11 mouse cellular contexts compared by ENCODE assay signal in genomic region chr1:40117565-40117964, GRCm38 (mm10). TPM values are rescaled to one million over a fixed set of nuclear protein-coding genes. Genes with fewer than 3 reads are reported as not detected.
DNase-seq lines count a peak whose midpoint lies in the region; ATAC-seq lines count a peak whose summit lies in the region.
"Had no signal": no experiment of that assay in that cellular context is flagged by ENCODE, and none has a peak within 500 bp of the region (broad histone marks: within the 10 kb centered on the region; RNA-seq: fewer than 3 reads in every experiment).

No protein-coding gene starts in this region.

- peaks cover 11% of the 10 kb centered on the region for H3K4me1 ChIP-seq in forebrain, embryonic 10.5 days
- H3K4me1 ChIP-seq in forebrain, embryonic 16.5 days (replicated peaks; ENCODE audit: control insufficient read depth, insufficient read depth, low read length), result no peaks in the 10 kb centered on the region
- H3K4me1 ChIP-seq: midbrain, embryonic 12.5 days had no signal

- H3K4me3 ChIP-seq in forebrain, embryonic 10.5 days, result no peak overlapping the region
- no peak overlapping the region for H3K4me3 ChIP-seq in forebrain, embryonic 16.5 days (replicated peaks; ENCODE audit: low read length)
- H3K4me3 ChIP-seq: midbrain, embryonic 12.5 days had no signal

- 52% methylated on average over 9 of the region's 10 CpGs for WGBS in forebrain, embryonic 10.5 days
- 27% methylated on average over 9 of the region's 10 CpGs for WGBS in forebrain, embryonic 16.5 days

- no peaks in the 10 kb centered on the region for H3K36me3 ChIP-seq in forebrain, embryonic 10.5 days (replicated peaks)
- no peaks in the 10 kb centered on the region for H3K36me3 ChIP-seq in forebrain, embryonic 16.5 days (ENCODE audit: control insufficient read depth, insufficient read depth)
- H3K36me3 ChIP-seq: midbrain, embryonic 12.5 days had no signal

- H3K27me3 ChIP-seq in forebrain, embryonic 10.5 days (ENCODE audit: poor library complexity, severe bottlenecking), result no peaks in the 10 kb centered on the region
- no peaks in the 10 kb centered on the region for H3K27me3 ChIP-seq in forebrain, embryonic 16.5 days (replicated peaks; ENCODE audit: control insufficient read depth, insufficient read depth, low read length)
- H3K27me3 ChIP-seq: midbrain, embryonic 12.5 days had no signal

- no peak overlapping the region for H3K27ac ChIP-seq in forebrain, embryonic 10.5 days
- no peak overlapping the region for H3K27ac ChIP-seq in forebrain, embryonic 16.5 days (ENCODE audit: low read length)
- H3K27ac ChIP-seq: midbrain, embryonic 12.5 days had no signal

- peak; percentile 26 for DNase-seq in forebrain, embryonic 10.5 days (ENCODE audit: extremely low spot score, low spot score)
- peak; percentile 23 for DNase-seq in NIH3T3 (ENCODE audit: low read depth)
- DNase-seq in heart, postnatal 14 days, result peak; percentile 37 to 43
- DNase-seq in kidney, postnatal 4 days, result peak; percentile 26 to 54
- no peak for DNase-seq in thymus, postnatal 14 days
- DNase-seq: adrenal gland, postnatal 36 days had no signal

- no peaks in the 10 kb centered on the region for H3K9me3 ChIP-seq in forebrain, embryonic 10.5 days
- H3K9me3 ChIP-seq in forebrain, embryonic 16.5 days (ENCODE audit: control insufficient read depth, low read length), result no peaks in the 10 kb centered on the region
- H3K9me3 ChIP-seq: midbrain, embryonic 12.5 days had no signal

- no peak overlapping the region for H3K4me2 ChIP-seq in forebrain, embryonic 16.5 days (ENCODE audit: low read length)
- H3K4me2 ChIP-seq: midbrain, embryonic 12.5 days had no signal

- H3K9ac ChIP-seq in forebrain, embryonic 16.5 days (replicated peaks; ENCODE audit: low read depth, low read length), result no peak overlapping the region
- H3K9ac ChIP-seq: midbrain, embryonic 12.5 days had no signal

- intact Hi-C loops in heart, postnatal 14 days (cut with DNase I), result loop anchor here (2.0 to 5.0 kb wide), 3 partner anchors 105 to 425 kb away; no protein-coding TSS in a partner anchor

- ATAC-seq in forebrain, embryonic 16.5 days, result no peak
- ATAC-seq in inflammation-experienced regulatory T-cells, adult 6 months, result no peak
- no peak for ATAC-seq in megakaryocyte, adult 5-6 weeks (ENCODE audit: poor library complexity, severe bottlenecking)

RNA-seq across cellular contexts. Expression of gene Il1r2, which starts 43.7 kb away (rescaled TPM):
- polyA plus RNA-seq in forebrain, embryonic 10.5 days (2016; fragmentation: Nextera tagmentation; extraction: Ambion mirVana), result 0.40 TPM in 1 of 2 replicates, not detected in the other
- 0.20 and 0.51 TPM in 2 replicates for polyA plus RNA-seq in forebrain, embryonic 16.5 days (2015; fragmentation: Nextera tagmentation; extraction: Ambion mirVana)
- total RNA-seq in heart, postnatal 14 days (2021), result under 1 TPM; 0.39 to 0.45 TPM
- 100 to 1,000 TPM; 110 to 229 (median 126) TPM for polyA plus RNA-seq in inflammation-experienced regulatory T-cells, adult 6 months (2017; shearing (Covaris generic))
- total RNA-seq in megakaryocyte, adult 5-6 weeks (2015), result 16.3 and 22.4 TPM in 2 replicates
- 19.2 and 27.0 TPM in 2 replicates for total RNA-seq in megakaryocyte, adult 5-6 weeks (2017)
- total RNA-seq: gastrocnemius, postnatal 4 days had no signal
- polyA plus RNA-seq: midbrain, embryonic 12.5 days had no signal

Comparison
In these comparisons a context has a peak if more than half of its experiments do, and no peak if none do; other contexts are left out.
1. RNA of gene Il1r2, which starts 43.7 kb away (polyA plus RNA-seq): 110 to 229 TPM in inflammation-experienced regulatory T-cells, adult 6 months; 0.40 TPM in forebrain, embryonic 10.5 days and 0.20 to 0.51 TPM in forebrain, embryonic 16.5 days; every median in the first group is over 10 times any median in the second.